Mouse (Mus musculus) layer of hippocampus, postnatal 25 days (tissue): ENCODE measurements at regions not wholly inside any gene's neighbourhood (a gene's known extent, or its start where the extent isn't known, plus 50 kb on each side); places are given as distances from the start of the nearest gene placed in this dataset.

Source experiments
- DNase-seq, 2 experiments: peaks; one replicate each; pipeline ENCODE4 v3.0.0; 2022; ENCODE audit warnings: mixed read lengths in 2 of 2, low spot score in 1 of 2; ENCODE audit errors: extremely low spot score in 1 of 2

GRCm38 (mm10) chr11:63812146-63812545 lies 109.9 kb downstream of the Hs3st3b1 start:
- no peak for DNase-seq

- DNase-seq: no peak
Measured at GRCm38 (mm10) chr11:63822847-63823246, 99.2 kb downstream of the Hs3st3b1 start.

- no peak for DNase-seq
Measured at GRCm38 (mm10) chr11:63827271-63827762, 94.8 kb downstream of the Hs3st3b1 start.

GRCm38 (mm10) chr11:63833480-63833879 lies 88.6 kb downstream of the Hs3st3b1 start:
- no peak for DNase-seq

- DNase-seq: no peak
Measured at GRCm38 (mm10) chr11:63834140-63834539, 88.0 kb downstream of the Hs3st3b1 start.

GRCm38 (mm10) chr11:63834631-63835030 lies 87.5 kb downstream of the Hs3st3b1 start:
- DNase-seq: no peak
